Mouse (Mus musculus) forebrain, postnatal 0 days (tissue): ENCODE data around the gene Cep170. TPM values are rescaled to one million over a fixed set of nuclear protein-coding genes. Genes with fewer than 3 reads are reported as not detected.

Experiments
- ATAC-seq: fragments of 200-750 bp; cut with Nextera tagmentation; 2 replicates; pipeline ENCODE4 v1.8.0; 2017; ENCODE audit warnings: mild to moderate bottlenecking, moderate library complexity
- DNase-seq: peaks from one replicate; pipeline ENCODE4 v3.0.0-alpha.2; 2015
- H3K27ac ChIP-seq: fragments of 300-500 bp; sonication (generic); 2 replicates; pipeline ENCODE4 v1.5.1; 2014; ENCODE audit warnings: low read depth, mild to moderate bottlenecking, antibody characterized with exemption, low read length, moderate library complexity, mixed read lengths
- H3K27me3 ChIP-seq: fragments of 300-500 bp; sonication (generic); 2 replicates; pipeline ENCODE4 v1.6.1; 2014; ENCODE audit warnings: mild to moderate bottlenecking, low read length, mixed read lengths; ENCODE audit not compliant: insufficient read depth
- H3K36me3 ChIP-seq: fragments of 300-500 bp; sonication (generic); 2 replicates; pipeline ENCODE4 v1.6.1; 2014; ENCODE audit warnings: mild to moderate bottlenecking, moderate library complexity; ENCODE audit not compliant: insufficient read depth
- H3K4me1 ChIP-seq: fragments of 300-500 bp; sonication (generic); 2 replicates; pipeline ENCODE4 v1.6.1; 2014; ENCODE audit warnings: antibody characterized with exemption; ENCODE audit not compliant: insufficient read depth
- H3K4me2 ChIP-seq: fragments of 300-500 bp; sonication (generic); 2 replicates; pipeline ENCODE4 v1.6.1; 2014; ENCODE audit warnings: low read depth, mild to moderate bottlenecking, moderate library complexity
- H3K4me3 ChIP-seq: fragments of 300-500 bp; sonication (generic); 2 replicates; pipeline ENCODE4 v1.5.1; 2014; ENCODE audit warnings: low read depth, low read length, mixed read lengths
- H3K9ac ChIP-seq: fragments of 300-500 bp; sonication (generic); 2 replicates; pipeline ENCODE4 v1.6.1; 2014; ENCODE audit warnings: mild to moderate bottlenecking
- H3K9me3 ChIP-seq: fragments of 300-500 bp; sonication (generic); 2 replicates; pipeline ENCODE4 v1.6.1; 2016; ENCODE audit warnings: low read length
- CTCF ChIP-seq: sonication (generic); IDR thresholded peaks from 2 replicates; pipeline ENCODE4 v1.5.1; 2016; ENCODE audit warnings: antibody characterized with exemption, control low read depth, low read depth
- WGBS: fragments of 180-500 bp; shearing (Covaris S2); extraction: QIAGEN DNeasy Blood & Tissue Kit; methylation state at CpG from one replicate; pipeline ENCODE4 v1.1.7; 2014; 5-methylcytosine and 5-hydroxymethylcytosine counted together
- polyA plus RNA-seq: library from polyadenylated mRNA; unstranded; fragments of >200 nt; fragmentation: Nextera tagmentation; extraction: Ambion mirVana; gene quantifications from 2 replicates; pipeline ENCODE4 v1.2.1, GENCODE M21; 2015
- total RNA-seq: library from RNA; depleted of rRNA; stranded (reverse); fragments of >200 nt; gene quantifications from 2 replicates; pipeline ENCODE4 v1.2.3, GENCODE M21; 2014; rRNA removed

The Cep170 gene
- total RNA-seq (189 and 233 TPM in 2 replicates), polyA plus RNA-seq (82.1 and 99.6 TPM in 2 replicates)

DNA sequence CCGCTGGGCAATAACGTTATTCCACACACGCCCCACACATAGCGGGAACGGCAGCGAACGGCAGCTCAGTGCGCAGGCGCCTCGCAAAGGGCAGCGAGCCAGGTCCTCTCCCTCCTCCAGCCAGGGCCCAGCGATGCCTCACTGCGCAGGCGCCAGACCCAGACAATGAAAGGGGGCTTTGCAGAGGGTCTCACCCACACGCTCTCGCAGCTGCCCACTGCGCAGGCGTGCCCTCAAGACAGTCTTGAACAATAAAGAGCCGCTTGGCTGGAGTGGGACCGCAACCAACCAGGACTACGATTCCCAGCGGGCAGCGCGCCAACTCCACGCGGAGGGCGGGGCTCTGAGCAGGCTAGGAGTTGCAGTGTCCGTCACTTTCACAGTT lies at the start of gene Cep170:
Cep170 (minus strand) TSS at position 32 of the 385 bp plus-strand sequence.
- peak within 1 kb of the TSS; percentile 100 for H3K27ac ChIP-seq
- TF ChIP-seq CTCF = no peak
- 2% methylated on average over 28 of the region's 28 CpGs for WGBS
- peak; percentile 94 for ATAC-seq
- peak; percentile 100 for DNase-seq
- H3K4me2 ChIP-seq = peak within 1 kb of the TSS; percentile 68
- no peaks in the 10 kb centered on the region for H3K27me3 ChIP-seq
- peaks cover 10% of the 10 kb centered on the region for H3K4me1 ChIP-seq
- H3K4me3 ChIP-seq = peak within 1 kb of the TSS; percentile 89
- no peaks in the 10 kb centered on the region for H3K9me3 ChIP-seq
- peak within 1 kb of the TSS; percentile 98 for H3K9ac ChIP-seq
- no peaks in the 10 kb centered on the region for H3K36me3 ChIP-seq

DNA sequence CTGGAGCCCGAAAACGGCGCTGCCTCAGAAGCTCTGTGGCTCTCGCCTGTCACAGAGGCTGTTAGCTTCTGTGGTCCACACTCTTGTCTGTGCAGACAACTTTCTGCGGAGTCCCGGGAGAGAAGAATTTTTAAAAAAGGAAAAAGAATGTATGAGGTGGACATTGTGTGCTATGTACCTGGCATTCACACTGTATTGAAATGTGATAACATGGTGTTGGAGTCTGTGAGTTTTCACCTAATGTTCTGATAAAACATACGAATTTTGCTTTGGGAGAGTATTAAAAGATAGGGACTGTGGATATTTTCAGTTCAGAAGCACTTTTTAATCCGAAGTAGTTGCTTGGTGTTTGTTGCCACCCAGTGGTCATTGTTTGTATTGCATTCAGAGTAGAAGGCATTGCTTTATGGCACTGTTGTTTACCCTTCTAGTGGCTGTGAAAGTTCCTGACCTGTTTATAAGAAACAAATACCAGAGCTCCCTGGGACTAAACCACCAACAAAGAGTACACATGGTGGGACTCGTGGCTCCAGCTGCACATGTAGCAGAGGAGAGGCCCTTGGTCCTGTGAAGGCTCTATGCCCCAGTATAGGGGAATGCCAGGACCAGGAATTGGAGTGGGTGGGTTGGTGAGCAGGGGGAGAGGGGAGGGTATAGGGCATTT lies 48.2 kb upstream of the Cep170 start:
- Histone ChIP-seq H3K9ac (no peak overlapping the region), H3K36me3 (no peaks in the 10 kb centered on the region), H3K9me3 (no peaks in the 10 kb centered on the region), H3K27ac (no peak overlapping the region), H3K4me1 (no peaks in the 10 kb centered on the region), H3K4me3 (no peak overlapping the region), H3K27me3 (no peaks in the 10 kb centered on the region), H3K4me2 (no peak overlapping the region)
- peak; percentile 89 for TF ChIP-seq CTCF
- ATAC-seq (peak; percentile 48; the same call in 1 of the 2 replicates), DNase-seq (peak; percentile 91)
- 62% methylated on average over 9 of the region's 9 CpGs for WGBS

DNA sequence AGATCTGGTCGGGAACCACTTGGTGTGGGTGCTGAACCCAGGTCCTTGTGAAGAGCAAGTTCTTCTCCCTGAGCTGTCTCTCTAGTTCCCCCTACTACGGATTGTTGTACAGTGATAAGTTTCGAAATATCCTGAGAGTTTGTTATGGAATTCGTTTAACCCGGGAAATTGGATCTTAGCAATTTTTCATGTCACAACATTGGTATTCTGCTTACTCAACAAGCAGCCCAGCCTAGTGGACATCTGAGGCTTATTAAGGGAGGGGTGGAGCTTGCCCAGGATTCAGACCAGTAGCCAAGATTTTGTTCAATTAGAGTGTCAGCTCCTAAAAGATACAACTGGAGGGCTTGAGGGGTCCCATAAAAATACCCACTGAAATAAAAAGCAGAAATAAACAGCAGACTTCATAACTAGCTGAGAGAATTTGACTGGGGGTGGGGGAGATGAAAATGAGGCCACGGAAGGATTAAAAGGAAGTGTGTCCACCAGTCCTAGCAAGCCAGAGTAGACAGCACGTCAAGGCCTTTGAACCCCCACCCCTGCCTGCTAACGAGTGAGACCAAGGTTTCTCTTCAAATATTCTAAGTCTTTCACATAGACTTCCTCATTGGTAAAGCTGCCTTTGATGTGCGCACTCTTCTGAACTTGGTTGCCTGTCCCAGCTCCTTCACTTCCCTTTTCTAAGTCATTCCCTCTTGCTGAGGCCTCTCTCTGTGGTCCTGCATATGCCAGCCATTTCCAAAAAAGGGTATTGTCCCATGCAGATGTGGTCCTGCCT lies 39.1 kb upstream of the Cep170 start:
- Histone ChIP-seq H3K27me3 (no peaks in the 10 kb centered on the region), H3K4me3 (no peak overlapping the region), H3K4me2 (no peak overlapping the region), H3K4me1 (no peaks in the 10 kb centered on the region), H3K9me3 (no peaks in the 10 kb centered on the region), H3K36me3 (peaks cover 10% of the 10 kb centered on the region), H3K9ac (no peak overlapping the region), H3K27ac (no peak overlapping the region)
- DNase-seq (no peak), ATAC-seq (no peak)
- TF ChIP-seq CTCF = no peak
- 82% methylated on average over 9 of the region's 9 CpGs for WGBS

DNA sequence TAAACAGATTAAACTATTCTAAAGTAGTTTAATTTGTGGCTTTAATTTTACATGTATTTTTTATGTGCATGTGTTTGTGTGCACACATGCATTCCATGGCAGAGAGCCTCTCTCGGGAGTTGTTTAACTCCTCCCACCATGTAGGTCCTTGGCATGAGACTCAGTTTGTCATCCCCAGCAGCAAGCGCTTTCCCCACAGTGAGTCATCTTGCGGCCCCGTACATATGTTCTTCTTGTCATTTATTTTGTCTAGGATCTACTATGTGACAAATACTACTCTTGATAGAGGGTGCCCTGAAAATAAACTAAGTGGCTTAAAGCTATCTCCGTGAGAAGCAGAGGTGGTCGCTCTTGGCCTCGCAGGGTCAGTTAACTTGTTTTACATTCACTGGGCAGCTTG lies 37.5 kb upstream of the Cep170 start:
- TF ChIP-seq CTCF = no peak
- Histone ChIP-seq H3K4me3 (no peak overlapping the region), H3K4me1 (no peaks in the 10 kb centered on the region), H3K9me3 (no peaks in the 10 kb centered on the region), H3K9ac (no peak overlapping the region), H3K27me3 (no peaks in the 10 kb centered on the region), H3K27ac (no peak overlapping the region), H3K36me3 (peaks cover 11% of the 10 kb centered on the region), H3K4me2 (no peak overlapping the region)
- WGBS = 91% methylated on average over 7 of the region's 7 CpGs
- ATAC-seq = no peak
- no peak for DNase-seq

DNA sequence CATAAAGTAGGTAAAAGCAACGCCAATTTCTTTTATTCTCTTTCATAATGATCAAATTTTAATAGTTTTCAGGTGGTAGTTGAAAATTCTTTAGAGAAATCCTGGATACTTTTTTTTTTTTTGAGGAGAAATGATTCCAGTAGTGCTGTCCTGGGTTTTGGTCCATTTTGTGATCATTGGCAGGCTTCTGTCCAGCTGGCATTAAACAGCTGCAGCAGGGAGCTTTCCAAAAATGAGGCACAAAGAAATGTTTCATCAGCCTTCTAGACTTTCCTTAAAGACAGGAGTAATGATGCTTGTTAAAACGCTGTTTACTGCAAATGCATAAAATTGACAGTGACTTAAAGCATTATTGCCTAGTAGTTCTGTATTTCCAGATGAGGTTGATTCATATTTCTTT lies 35.5 kb upstream of the Cep170 start:
- ATAC-seq (no peak), DNase-seq (no peak)
- Histone ChIP-seq H3K4me1 (no peaks in the 10 kb centered on the region), H3K9ac (no peak overlapping the region), H3K4me2 (no peak overlapping the region), H3K36me3 (peaks cover 30% of the 10 kb centered on the region), H3K27ac (no peak overlapping the region), H3K27me3 (no peaks in the 10 kb centered on the region), H3K4me3 (no peak overlapping the region), H3K9me3 (no peaks in the 10 kb centered on the region)
- WGBS = 60% methylated on average over 2 of the region's 2 CpGs
- TF ChIP-seq CTCF = no peak

DNA sequence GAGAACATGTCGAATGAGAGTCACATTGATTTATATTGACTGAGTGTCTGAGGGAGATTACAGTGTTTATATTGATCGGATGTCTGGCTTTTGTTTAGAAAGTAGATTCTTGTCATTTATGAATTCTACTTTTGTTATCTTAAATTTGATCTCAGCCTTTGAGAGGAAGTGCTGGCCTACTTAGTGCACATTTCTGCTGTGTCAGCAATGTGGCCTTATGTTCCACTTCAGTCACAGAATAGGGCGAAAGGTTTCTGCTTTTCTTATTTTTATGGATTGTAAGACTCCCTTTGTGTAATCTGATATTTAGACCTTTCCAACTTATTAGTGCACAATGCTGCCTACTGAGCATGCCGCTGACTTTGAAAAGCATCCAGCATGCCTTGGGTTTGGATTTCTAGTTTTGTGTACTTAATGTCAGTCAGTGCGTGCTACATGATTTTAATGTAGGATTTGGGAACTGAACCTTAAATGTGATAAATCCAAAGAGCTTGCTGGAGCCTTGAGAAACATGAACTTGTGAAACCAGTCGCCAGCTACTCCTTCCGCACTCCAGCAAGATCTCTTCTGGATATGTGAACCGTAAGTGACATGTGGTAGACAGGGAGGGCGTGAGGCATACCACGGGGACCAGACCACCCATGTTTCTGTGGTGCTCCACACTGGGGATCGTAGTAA lies 34.9 kb upstream of the Cep170 start:
- H3K27me3 ChIP-seq = no peaks in the 10 kb centered on the region
- no peaks in the 10 kb centered on the region for H3K4me1 ChIP-seq
- H3K27ac ChIP-seq = no peak overlapping the region
- no peak for TF ChIP-seq CTCF
- ATAC-seq (no peak), DNase-seq (no peak)
- no peak overlapping the region for H3K4me3 ChIP-seq
- WGBS = 68% methylated on average over 11 of the region's 11 CpGs
- H3K4me2 ChIP-seq = no peak overlapping the region
- peaks cover 30% of the 10 kb centered on the region for H3K36me3 ChIP-seq
- H3K9me3 ChIP-seq = no peaks in the 10 kb centered on the region
- H3K9ac ChIP-seq = no peak overlapping the region
